Mouse (Mus musculus) thymus, adult 2 months (tissue): ENCODE data around the gene Vwa7.

Source experiments
- CTCF ChIP-seq: fragments of 200-500 bp; IDR thresholded peaks from 2 replicates; pipeline ENCODE4 v1.5.1; 2012; ENCODE audit warnings: mild to moderate bottlenecking, control low read depth, low read length, moderate library complexity, borderline replicate concordance; ENCODE audit not compliant: control insufficient read depth, poor library complexity, insufficient read depth; ENCODE audit errors: extremely low read depth
- POLR2A ChIP-seq: fragments of 200-500 bp; IDR thresholded peaks from 2 replicates; pipeline ENCODE4 v1.6.1; 2012; ENCODE audit warnings: mild to moderate bottlenecking, low read length, control low read depth, moderate library complexity; ENCODE audit not compliant: control insufficient read depth, poor library complexity, insufficient read depth; ENCODE audit errors: extremely low read depth

DNA sequence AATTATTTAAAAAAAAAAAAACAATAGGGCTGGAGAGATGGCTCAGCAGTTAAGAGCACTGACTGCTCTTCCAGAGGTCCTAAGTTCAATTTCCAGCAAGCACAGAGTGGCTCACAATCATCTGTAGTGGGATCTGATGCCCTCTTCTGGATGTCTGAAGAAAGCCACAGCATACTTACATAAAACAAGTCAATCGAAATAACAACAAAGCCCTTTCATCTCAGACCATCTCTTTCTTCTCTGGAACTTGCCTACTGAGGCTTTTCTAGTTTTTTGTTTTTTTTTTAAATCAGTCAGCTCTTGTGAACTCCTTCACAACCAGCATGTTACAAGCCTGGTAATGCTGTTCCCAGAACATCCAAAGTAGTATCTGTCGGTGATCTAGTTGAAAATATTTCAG, 35.7 kb upstream of the Vwa7 start:
- no peak for TF ChIP-seq POLR2A
- no peak for TF ChIP-seq CTCF
